Mouse (Mus musculus) thymus, postnatal 14 days (tissue): Measurements from ENCODE around the gene Frzb.

Experiments used
- DNase-seq: peaks from one replicate; pipeline ENCODE4 v3.0.0; 2021

Frzb gene

DNA sequence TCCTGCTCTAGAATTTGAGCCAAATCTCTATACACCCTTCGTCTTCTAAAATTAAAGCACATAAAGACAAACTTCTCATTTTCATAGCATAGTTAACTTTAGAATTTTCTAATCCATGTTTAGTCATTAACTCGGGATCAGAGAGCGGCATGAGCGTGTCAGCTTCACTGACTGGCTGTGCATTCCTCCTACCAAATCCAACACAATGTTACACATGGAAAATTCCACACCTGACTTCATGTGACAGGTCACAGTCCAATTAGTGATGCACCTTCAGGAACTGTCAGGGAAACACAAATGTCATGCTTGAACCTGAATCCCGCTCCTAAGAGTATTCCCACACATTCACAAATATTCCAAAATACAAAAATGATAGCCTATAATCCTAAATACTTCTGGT, 24.3 kb downstream of the Frzb start:
- DNase-seq = no peak

DNA sequence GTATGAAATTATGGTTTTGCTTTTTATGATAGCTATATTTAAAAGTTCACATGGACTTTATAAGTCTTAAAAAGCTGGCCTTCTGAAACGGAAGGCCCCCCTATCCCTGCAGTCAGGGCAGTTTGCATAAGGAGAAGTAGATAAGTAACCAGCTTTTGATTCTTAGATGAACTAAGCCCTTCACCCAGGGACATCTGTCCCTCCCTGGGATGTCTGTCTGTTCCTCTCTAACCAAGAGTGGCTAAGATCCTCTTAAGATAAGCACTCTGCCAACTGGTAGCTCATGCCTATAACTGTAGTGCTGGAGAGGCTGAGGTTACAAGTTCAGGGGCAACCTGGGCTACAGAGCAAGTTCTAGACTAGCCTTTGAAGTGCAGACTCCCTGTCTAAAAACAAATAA, 25.4 kb downstream of the Frzb start:
- no peak for DNase-seq

DNA sequence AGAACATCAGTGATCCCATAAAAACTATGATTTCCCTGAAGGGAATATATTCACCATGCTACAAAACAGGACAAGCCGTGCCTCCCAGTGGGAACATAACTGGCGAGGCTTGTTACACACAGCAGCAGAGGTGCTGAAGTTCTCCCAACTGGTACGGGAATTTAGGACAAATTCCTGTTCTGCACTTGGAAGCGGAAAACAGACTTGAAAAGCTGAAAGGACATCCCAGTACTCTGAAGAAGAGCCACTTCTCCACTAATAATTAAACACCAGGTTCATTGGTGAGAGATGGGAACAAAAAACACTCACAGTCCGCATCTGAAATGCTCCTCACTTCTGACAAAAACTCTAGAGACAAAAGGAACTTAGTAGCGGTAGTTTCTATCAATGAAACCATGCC, 31.1 kb downstream of the Frzb start:
- DNase-seq = no peak

DNA sequence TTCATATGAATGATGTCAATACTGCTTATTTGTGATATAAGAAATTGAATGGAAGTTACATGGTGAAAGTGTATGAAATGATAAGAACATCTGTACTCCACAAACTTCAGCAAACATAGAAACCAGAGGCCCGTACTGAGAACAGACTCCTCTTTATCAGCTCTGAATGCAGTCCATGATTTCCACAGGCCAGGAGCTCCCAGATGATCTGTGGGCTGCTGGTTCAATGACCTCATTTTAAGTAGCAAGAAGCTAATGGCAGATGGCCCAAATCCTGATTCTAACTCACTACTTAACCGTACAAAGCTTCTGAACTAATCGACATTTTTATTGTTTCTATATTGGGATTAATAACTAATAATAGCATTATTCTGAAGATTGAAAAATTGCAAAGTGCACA, 33.0 kb downstream of the Frzb start:
- DNase-seq = no peak

DNA sequence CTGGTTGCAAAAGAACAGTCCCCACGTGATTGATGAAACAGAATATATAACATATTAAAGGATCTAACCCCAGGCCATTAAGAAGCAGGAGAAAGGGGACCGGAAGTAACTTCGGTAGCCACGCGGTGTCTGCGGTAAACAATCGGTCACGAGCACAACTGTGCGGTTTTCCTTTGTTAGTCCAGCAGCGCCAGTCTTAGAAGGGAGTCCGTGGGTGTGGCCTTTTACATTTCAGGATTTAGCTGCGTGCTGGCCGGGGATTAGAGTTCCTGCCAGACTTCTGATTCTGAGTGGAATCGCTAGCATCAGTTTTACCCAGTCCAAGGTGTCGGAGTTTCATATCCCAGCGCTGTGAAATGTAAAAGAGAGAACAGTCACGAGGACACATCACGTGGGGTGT, 34.3 kb downstream of the Frzb start:
- no peak for DNase-seq

DNA sequence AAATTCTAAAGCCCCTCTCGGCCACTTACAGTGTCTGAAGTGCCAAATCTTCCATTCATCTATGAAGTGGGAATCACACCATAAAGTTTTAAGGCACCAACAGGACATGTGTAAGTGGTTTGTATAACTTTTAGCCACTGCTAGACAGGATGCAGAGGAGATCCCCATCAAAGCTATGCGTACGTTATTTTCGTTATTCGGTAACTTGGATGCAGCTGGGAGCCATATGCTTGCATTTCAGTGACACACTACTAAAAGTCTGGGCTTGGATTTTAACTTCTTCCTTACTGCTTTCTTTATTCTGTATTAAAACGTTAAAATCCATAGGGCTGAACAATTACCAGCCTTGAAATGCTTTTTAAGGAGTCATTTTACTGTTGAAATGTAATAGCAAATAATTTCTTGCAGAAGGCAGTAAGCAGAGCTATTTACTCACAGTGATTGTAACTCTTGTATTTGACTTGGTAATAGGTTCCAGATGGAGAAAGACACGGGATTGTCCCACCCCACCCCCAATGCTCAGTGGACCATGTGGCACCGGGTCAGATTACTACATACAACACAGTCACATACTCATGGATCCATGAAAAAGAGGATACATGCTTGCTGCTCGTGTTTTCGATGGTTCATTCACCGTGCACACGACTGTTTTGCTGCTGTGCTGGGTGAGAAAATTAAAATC, 37.4 kb downstream of the Frzb start:
- DNase-seq = no peak

DNA sequence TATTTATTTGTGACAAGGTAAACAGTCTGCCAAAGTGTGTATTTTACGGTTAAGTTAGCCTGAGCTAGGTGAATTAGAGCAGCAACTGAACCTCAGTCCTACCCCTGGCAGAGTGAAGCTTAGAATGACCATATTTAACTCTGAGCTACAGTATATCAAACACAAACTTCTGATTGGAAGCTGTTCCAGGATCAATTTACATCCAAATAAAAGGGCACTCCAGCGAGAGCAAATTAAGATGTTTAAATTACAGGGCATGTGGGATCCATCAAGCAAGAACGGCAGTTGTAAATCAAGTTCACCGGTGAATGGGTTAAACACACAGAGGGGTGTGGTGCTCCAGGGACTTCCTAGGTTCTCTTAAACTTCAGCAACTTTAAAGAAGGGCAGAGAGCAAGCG, 42.7 kb downstream of the Frzb start:
- DNase-seq = no peak

DNA sequence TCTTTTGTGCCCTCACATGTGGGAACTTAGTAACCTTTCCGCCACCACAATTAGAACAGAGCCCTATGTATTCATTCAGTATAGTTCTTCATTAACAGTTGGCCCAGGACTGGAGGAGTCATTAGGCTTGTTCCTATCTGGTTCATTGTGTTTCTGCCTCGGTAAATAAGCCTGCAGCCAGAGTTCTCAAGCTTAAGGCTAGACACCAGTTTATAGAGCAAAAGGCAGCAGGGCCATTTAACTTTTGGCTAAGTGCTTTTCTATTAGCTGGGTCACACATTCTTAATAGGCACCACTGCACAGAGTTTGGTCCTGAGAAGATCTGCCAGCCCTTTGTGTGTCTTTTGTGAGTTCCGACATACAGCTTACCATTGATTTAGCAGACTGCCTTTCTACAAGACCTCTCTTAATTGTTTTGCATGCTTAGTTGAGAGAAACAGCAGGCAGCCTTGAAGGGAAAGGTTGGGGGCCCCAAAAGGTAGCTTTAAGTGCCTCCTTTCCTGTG, 48.8 kb downstream of the Frzb start:
- no peak for DNase-seq

DNA sequence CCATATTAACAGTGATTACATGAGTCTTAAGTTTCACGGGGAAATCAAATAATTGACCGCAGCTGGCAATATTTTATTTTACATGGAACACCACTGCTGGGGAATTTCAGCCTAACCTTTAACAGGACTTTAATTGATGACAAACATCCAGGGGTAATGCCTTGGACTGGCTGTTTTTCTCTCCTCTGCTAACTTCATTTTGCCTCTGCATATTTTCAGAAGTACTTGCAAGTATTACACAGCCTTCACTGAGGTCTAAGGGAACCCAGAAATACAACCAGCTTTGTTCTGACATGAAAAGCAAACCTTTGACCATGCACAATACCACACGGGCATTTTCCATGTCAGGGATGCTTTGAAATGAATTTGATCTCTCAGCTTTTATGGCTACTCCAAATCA, 50.6 kb downstream of the Frzb start:
- no peak for DNase-seq

DNA sequence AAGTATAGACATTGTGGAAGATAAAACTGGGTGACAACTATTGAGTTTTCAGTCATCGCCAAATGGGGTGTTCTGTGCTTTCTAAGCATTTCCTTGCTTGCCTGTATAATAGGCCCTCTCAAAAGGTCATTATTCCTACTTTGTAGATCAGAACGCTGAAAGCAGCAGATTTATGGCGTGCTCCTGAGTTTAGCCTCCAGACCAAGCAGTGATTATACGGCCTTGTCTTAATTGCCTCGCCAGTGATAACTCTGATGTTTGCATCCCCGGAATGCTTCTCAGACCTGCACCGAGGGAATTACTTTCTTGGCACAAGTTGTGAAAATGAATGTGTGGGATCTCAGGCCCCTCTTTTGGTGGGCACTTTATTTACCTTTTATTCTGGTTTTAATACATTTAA, 51.4 kb downstream of the Frzb start:
- no peak for DNase-seq

DNA sequence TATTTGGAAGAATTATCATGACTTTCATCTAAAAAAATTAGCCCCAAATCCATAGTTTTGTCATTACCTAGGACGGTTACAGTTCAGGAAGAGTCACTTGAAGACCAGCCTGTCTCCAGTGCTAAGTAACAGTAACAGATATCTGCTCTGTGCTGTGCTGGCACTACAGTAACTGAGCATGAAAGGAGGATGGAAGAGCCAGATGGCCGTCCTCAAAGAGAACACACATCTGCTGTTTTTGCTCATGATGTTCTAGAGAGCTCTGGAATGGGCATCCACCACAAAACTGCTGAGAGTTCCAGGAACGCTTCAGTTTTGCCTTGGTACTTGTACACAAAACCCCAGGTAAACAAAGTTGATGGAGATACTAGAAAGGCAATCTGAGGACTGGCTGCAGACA, 59.1 kb downstream of the Frzb start:
- DNase-seq = no peak

DNA sequence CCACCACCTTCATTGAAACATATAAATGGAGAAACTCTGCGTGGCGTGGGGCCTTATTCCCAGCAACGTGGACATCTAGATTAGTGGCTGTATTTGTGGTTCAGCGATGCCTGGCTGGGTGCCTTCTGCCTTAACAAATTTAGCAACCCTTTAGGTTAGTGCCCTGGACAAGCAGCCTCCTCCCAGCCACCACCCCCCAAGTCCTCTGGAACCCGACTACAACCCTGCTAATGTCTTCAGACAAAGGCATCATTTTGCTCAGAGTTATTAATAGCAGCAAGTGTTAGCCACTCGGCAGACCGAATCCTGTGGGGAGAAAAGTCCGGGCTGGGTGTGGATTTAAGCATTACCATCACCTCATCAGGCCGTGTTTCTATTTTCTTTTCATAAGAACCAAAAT, 59.8 kb downstream of the Frzb start:
- DNase-seq = no peak

DNA sequence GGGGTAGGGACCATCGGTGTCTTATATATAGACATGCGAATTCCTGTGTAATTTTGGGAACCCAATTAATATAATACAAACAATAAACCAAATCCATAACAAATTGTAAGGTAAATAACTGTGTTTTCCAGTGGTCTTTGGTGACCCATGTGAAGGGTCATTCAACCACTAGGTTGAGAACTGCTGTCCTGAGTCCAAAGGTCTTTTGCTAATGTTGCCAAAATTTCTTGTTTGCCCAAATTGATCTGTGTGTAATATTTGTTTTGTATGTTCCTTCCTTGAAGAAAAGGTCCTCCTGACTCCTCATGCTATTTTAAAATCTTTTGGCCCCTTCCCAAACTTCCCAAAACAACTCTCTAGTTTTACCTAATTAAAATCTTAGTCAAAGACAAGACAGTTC, 61.2 kb downstream of the Frzb start:
- DNase-seq = no peak

DNA sequence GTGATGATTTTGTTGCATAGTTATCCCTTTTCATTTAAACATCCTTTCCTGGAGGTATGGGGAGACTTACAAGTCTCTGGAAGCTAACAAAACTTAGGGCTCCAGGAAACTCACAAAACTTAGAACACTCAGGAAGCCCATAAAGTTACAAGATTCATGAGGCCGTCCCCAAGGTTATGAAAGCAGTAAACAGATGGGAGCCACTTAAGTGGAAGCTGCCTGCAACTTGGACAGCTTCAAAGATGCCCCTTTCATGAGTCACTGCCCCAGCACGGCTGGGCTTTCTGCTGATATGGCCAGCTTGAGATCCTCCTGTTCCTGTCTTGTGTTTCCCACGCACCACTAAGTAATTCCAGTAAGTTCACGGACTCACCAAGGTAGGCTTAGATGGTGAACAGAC, 63.0 kb downstream of the Frzb start:
- no peak for DNase-seq

DNA sequence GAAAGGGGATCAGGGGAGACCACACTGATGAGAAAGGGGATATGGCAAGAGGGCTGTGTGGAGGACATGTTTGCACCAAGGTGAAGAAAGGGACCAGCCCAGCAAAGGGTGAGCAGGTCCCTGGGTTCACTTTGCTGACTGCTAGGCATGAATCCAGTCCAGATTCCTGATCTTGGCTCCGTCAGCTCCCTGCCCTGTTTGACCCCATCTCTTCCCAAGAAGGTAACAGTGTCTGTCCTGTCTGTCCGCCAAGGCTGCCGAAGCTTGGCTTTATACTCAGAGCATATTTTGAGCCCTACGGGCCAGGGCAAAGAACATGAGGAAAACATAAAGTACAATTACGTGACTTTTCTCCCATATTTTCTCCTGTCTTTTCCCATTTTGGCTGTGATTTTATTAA, 67.6 kb downstream of the Frzb start:
- DNase-seq = no peak

DNA sequence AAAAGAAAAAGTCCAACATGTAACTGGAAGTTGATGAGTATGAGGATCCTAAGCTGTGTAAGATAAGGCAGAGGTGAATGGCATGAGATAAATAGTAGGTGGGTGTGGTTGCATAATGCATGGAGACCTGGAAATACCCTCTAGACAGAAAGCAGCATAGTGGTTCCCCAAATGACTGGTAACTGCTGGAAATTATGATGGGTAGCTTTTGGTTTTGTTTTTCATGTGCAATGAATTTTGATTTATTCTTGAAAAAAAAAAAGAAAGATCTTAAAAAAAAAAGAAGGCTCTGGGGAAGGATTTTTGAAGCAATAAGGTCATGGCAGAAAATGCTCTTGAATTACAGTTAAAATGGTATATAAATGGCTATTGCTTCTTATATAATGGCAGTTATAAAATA, 72.5 kb downstream of the Frzb start:
- DNase-seq = no peak

DNA sequence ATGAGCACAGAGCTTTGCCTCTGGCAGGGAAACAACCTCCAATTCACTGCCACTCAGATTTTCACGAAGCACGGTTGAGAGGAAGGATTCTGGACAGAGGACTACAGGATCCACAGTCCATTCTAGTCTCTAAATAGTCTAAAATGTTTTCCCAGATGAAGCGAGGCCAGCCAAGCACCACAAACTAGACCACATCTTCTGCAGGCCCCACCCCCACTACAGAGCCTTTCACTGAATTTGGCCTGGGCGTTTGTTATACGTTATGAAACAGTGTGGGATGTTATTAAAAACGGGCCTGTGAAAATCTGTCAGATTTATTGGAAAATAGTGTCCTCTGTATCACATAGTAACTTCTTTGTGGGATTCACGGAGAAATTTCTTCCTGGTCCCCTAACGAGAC, 76.0 kb downstream of the Frzb start:
- DNase-seq = no peak
